Mouse (Mus musculus) hindbrain, embryonic 12.5 days (tissue): ENCODE data around the gene Stx5a. TPM values are rescaled to one million over a fixed set of nuclear protein-coding genes. Genes with fewer than 3 reads are reported as not detected.

Experiments
- ATAC-seq: fragments of 200-750 bp; cut with Nextera tagmentation; 2 replicates; pipeline ENCODE4 v1.8.0; 2017; ENCODE audit warnings: moderate TSS enrichment; ENCODE audit not compliant: low FRiP score
- H3K27ac ChIP-seq: fragments of 300-500 bp; sonication (generic); 2 replicates; pipeline ENCODE4 v1.5.1; 2016; ENCODE audit warnings: mild to moderate bottlenecking
- H3K27me3 ChIP-seq: fragments of 300-500 bp; sonication (generic); 2 replicates; pipeline ENCODE4 v1.6.1; 2016; ENCODE audit warnings: mild to moderate bottlenecking
- H3K36me3 ChIP-seq: fragments of 300-500 bp; sonication (generic); 2 replicates; pipeline ENCODE4 v1.6.1; 2016; ENCODE audit warnings: mild to moderate bottlenecking
- H3K4me1 ChIP-seq: fragments of 300-500 bp; sonication (generic); 2 replicates; pipeline ENCODE4 v1.6.1; 2016
- H3K4me2 ChIP-seq: fragments of 300-500 bp; sonication (generic); replicated peaks from 2 replicates; pipeline ENCODE4 v1.6.1; 2016; ENCODE audit warnings: mild to moderate bottlenecking
- H3K4me3 ChIP-seq: fragments of 300-500 bp; sonication (generic); 2 replicates; pipeline ENCODE4 v1.5.1; 2016; ENCODE audit warnings: mild to moderate bottlenecking
- H3K9ac ChIP-seq: fragments of 300-500 bp; sonication (generic); 2 replicates; pipeline ENCODE4 v1.6.1; 2016; ENCODE audit warnings: mild to moderate bottlenecking, moderate library complexity
- H3K9me3 ChIP-seq: fragments of 300-500 bp; sonication (generic); replicated peaks from 2 replicates; pipeline ENCODE4 v1.6.1; 2016; ENCODE audit warnings: mild to moderate bottlenecking
- WGBS: fragments of 180-500 bp; shearing (Covaris S2); methylation state at CpG from one replicate; pipeline ENCODE4 v1.1.7; 2016; 5-methylcytosine and 5-hydroxymethylcytosine counted together
- polyA plus RNA-seq: library from polyadenylated mRNA; unstranded; fragments of >200 nt; fragmentation: Nextera tagmentation; extraction: Ambion mirVana; gene quantifications from 2 replicates; pipeline ENCODE4 v1.2.1, GENCODE M21; 2016

The Stx5a gene
- polyA plus RNA-seq, result 128 and 132 TPM in 2 replicates

- H3K36me3 ChIP-seq, result peaks cover 53% of the 10 kb centered on the region
These were observed at the start of gene Stx5a for GRCm38 (mm10) chr19:8741243-8741869. Gene Stx5a (plus strand): TSS chr19:8741413.

GRCm38 (mm10) chr19:8691871-8692539 is 49.2 kb upstream of the Stx5a start:
- no peaks in the 10 kb centered on the region for H3K27me3 ChIP-seq
- no peak overlapping the region for H3K27ac ChIP-seq
- H3K9me3 ChIP-seq, result no peaks in the 10 kb centered on the region
- no peak overlapping the region for H3K4me2 ChIP-seq
- H3K9ac ChIP-seq, result no peak overlapping the region
- H3K4me3 ChIP-seq, result no peak overlapping the region
- ATAC-seq, result no peak
- 63% methylated on average over 9 of the region's 9 CpGs for WGBS
- H3K4me1 ChIP-seq, result no peaks in the 10 kb centered on the region
- H3K36me3 ChIP-seq, result no peaks in the 10 kb centered on the region

More at GRCm38 (mm10) chr19:8741243-8741869, at the start of gene Stx5a:
- peak within 1 kb of the TSS; percentile 89 for H3K9ac ChIP-seq
- H3K27ac ChIP-seq, result peak within 1 kb of the TSS; percentile 95
- peak; percentile 97 for ATAC-seq
- H3K27me3 ChIP-seq, result no peaks in the 10 kb centered on the region
- peaks cover 24% of the 10 kb centered on the region for H3K4me1 ChIP-seq
- no peaks in the 10 kb centered on the region for H3K9me3 ChIP-seq
- H3K4me2 ChIP-seq, result peak within 1 kb of the TSS; percentile 98
- WGBS, result under 1% methylated on average over 36 of the region's 36 CpGs
- H3K4me3 ChIP-seq, result peak within 1 kb of the TSS; percentile 89

- H3K4me3 ChIP-seq, result no peak overlapping the region
- WGBS, result 61% methylated on average over 5 of the region's 5 CpGs
- ATAC-seq, result no peak
- no peaks in the 10 kb centered on the region for H3K4me1 ChIP-seq
- H3K9ac ChIP-seq, result no peak overlapping the region
- H3K27ac ChIP-seq, result no peak overlapping the region
- H3K4me2 ChIP-seq, result no peak overlapping the region
- no peaks in the 10 kb centered on the region for H3K36me3 ChIP-seq
- H3K9me3 ChIP-seq, result no peaks in the 10 kb centered on the region
- no peaks in the 10 kb centered on the region for H3K27me3 ChIP-seq
These were observed 48.5 kb upstream of the Stx5a start for GRCm38 (mm10) chr19:8692740-8693139.

- ATAC-seq, result 0 out of 2 replicates have a peak, but pooled peaks have one; percentile 29
- Histone ChIP-seq H3K4me1 (no peaks in the 10 kb centered on the region), H3K9me3 (no peaks in the 10 kb centered on the region), H3K4me3 (no peak overlapping the region), H3K36me3 (no peaks in the 10 kb centered on the region), H3K27ac (no peak overlapping the region), H3K27me3 (no peaks in the 10 kb centered on the region), H3K9ac (no peak overlapping the region), H3K4me2 (no peak overlapping the region)
- WGBS, result 47% methylated on average over 6 of the region's 6 CpGs
These were observed 45.9 kb upstream of the Stx5a start for GRCm38 (mm10) chr19:8695330-8695729.

GRCm38 (mm10) chr19:8699652-8700051 is 41.6 kb upstream of the Stx5a start:
- Histone ChIP-seq H3K4me3 (no peak overlapping the region), H3K4me1 (no peaks in the 10 kb centered on the region), H3K36me3 (no peaks in the 10 kb centered on the region), H3K4me2 (no peak overlapping the region), H3K9me3 (no peaks in the 10 kb centered on the region), H3K27me3 (no peaks in the 10 kb centered on the region), H3K27ac (no peak overlapping the region), H3K9ac (no peak overlapping the region)
- WGBS, result 83% methylated on average over 9 of the region's 9 CpGs
- no peak for ATAC-seq

- H3K9ac ChIP-seq, result no peak overlapping the region
- 55% methylated on average over 3 of the region's 3 CpGs for WGBS
- no peaks in the 10 kb centered on the region for H3K27me3 ChIP-seq
- H3K36me3 ChIP-seq, result peaks cover 10% of the 10 kb centered on the region
- no peak overlapping the region for H3K4me3 ChIP-seq
- no peak for ATAC-seq
- H3K4me2 ChIP-seq, result no peak overlapping the region
- H3K4me1 ChIP-seq, result no peaks in the 10 kb centered on the region
- no peak overlapping the region for H3K27ac ChIP-seq
- no peaks in the 10 kb centered on the region for H3K9me3 ChIP-seq
These were observed 38.8 kb upstream of the Stx5a start for GRCm38 (mm10) chr19:8702458-8702857.

- WGBS, result 51% methylated on average over 3 of the region's 4 CpGs
These were observed 37.6 kb upstream of the Stx5a start for GRCm38 (mm10) chr19:8703571-8703970.

GRCm38 (mm10) chr19:8705026-8705708 is 36.0 kb upstream of the Stx5a start:
- Histone ChIP-seq H3K27me3 (no peaks in the 10 kb centered on the region), H3K9me3 (no peaks in the 10 kb centered on the region), H3K9ac (no peak overlapping the region), H3K4me1 (no peaks in the 10 kb centered on the region), H3K4me3 (no peak overlapping the region), H3K27ac (no peak overlapping the region), H3K36me3 (peaks cover 37% of the 10 kb centered on the region), H3K4me2 (no peak overlapping the region)
- WGBS, result 74% methylated on average over 6 of the region's 6 CpGs
- ATAC-seq, result no peak

More at GRCm38 (mm10) chr19:8703571-8703970, 37.6 kb upstream of the Stx5a start:
- H3K9me3 ChIP-seq, result no peaks in the 10 kb centered on the region
- H3K4me1 ChIP-seq, result no peaks in the 10 kb centered on the region
- H3K4me3 ChIP-seq, result no peak overlapping the region
- no peak overlapping the region for H3K27ac ChIP-seq
- ATAC-seq, result no peak
- no peak overlapping the region for H3K4me2 ChIP-seq
- no peak overlapping the region for H3K9ac ChIP-seq
- no peaks in the 10 kb centered on the region for H3K27me3 ChIP-seq
- H3K36me3 ChIP-seq, result peaks cover 21% of the 10 kb centered on the region

GRCm38 (mm10) chr19:8706132-8706667 is 35.0 kb upstream of the Stx5a start:
- Histone ChIP-seq H3K4me1 (peaks cover 10% of the 10 kb centered on the region), H3K9me3 (no peaks in the 10 kb centered on the region), H3K4me3 (no peak overlapping the region), H3K27me3 (no peaks in the 10 kb centered on the region), H3K4me2 (no peak overlapping the region), H3K36me3 (peaks cover 47% of the 10 kb centered on the region), H3K9ac (no peak overlapping the region), H3K27ac (no peak overlapping the region)
- ATAC-seq, result no peak
- 89% methylated on average over 7 of the region's 7 CpGs for WGBS

GRCm38 (mm10) chr19:8706930-8707329 is 34.3 kb upstream of the Stx5a start:
- H3K27me3 ChIP-seq, result no peaks in the 10 kb centered on the region
- ATAC-seq, result no peak
- WGBS, result 95% methylated on average over 7 of the region's 7 CpGs
- H3K9ac ChIP-seq, result no peak overlapping the region
- H3K9me3 ChIP-seq, result no peaks in the 10 kb centered on the region
- no peak overlapping the region for H3K4me2 ChIP-seq
- no peak overlapping the region for H3K27ac ChIP-seq
- H3K36me3 ChIP-seq, result peaks cover 47% of the 10 kb centered on the region
- H3K4me1 ChIP-seq, result peaks cover 17% of the 10 kb centered on the region
- no peak overlapping the region for H3K4me3 ChIP-seq

- H3K4me3 ChIP-seq, result no peak overlapping the region
- 95% methylated on average over 8 of the region's 8 CpGs for WGBS
- H3K36me3 ChIP-seq, result peaks cover 47% of the 10 kb centered on the region
- no peak overlapping the region for H3K4me2 ChIP-seq
- ATAC-seq, result no peak
- no peak overlapping the region for H3K27ac ChIP-seq
- no peak overlapping the region for H3K9ac ChIP-seq
- no peaks in the 10 kb centered on the region for H3K9me3 ChIP-seq
- H3K4me1 ChIP-seq, result peaks cover 26% of the 10 kb centered on the region
- no peaks in the 10 kb centered on the region for H3K27me3 ChIP-seq
These were observed 32.3 kb upstream of the Stx5a start for GRCm38 (mm10) chr19:8708954-8709353.

GRCm38 (mm10) chr19:8710057-8710456 is 31.2 kb upstream of the Stx5a start:
- H3K36me3 ChIP-seq, result peaks cover 47% of the 10 kb centered on the region

More at GRCm38 (mm10) chr19:8710057-8710456, 31.2 kb upstream of the Stx5a start:
- Histone ChIP-seq H3K4me2 (no peak overlapping the region), H3K9ac (no peak overlapping the region), H3K4me3 (no peak overlapping the region), H3K27ac (no peak overlapping the region), H3K9me3 (no peaks in the 10 kb centered on the region), H3K27me3 (no peaks in the 10 kb centered on the region), H3K4me1 (peaks cover 30% of the 10 kb centered on the region)
- 97% methylated on average over 2 of the region's 2 CpGs for WGBS
- no peak for ATAC-seq
